Mouse (Mus musculus): ENCODE measurements around the gene Olfr51. TPM values are rescaled to one million over a fixed set of nuclear protein-coding genes. Genes with fewer than 3 reads are reported as not detected.
"Not testable (repeated sequence)": the region's sequence is repeated elsewhere in the genome, so short reads cannot be mapped to it uniquely, and the experiment has no call there.

Gene Olfr51
- polyA plus RNA-seq, 1 experiment from 2014 or later, result not detected

DNA sequence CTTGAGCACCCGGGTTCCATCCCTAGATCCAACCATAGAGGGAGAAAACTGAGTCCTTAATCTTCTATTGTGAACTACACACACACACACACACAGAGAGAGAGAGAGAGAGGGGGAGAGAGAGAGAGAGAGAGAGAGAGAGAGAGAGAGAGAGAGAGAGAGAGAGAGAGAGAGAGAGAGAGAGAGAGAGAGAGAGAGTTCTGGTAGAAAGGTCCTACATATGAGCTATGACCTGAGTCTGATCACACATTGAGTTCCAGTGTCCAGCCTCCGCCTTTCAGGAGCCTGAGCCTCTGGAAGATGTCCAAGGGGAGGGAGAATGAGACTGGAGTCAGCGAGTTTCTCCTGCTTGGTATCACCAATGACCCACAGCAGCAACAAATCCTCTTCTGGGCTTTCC lies 44.4 kb downstream of the Olfr51 start, which contains the start of gene Olfr1375:
Gene Olfr1375 (plus strand): TSS at position 301 of the 400 bp plus-strand sequence.
- not testable (repeated sequence) for H3K27ac ChIP-seq (replicated peaks; ENCODE audit: low read depth, low read length); H3K9me3 ChIP-seq (replicated peaks; ENCODE audit: control insufficient read depth, low read length); H3K36me3 ChIP-seq (replicated peaks; ENCODE audit: control insufficient read depth, insufficient read depth, low read depth, low read length); H3K27me3 ChIP-seq (ENCODE audit: control insufficient read depth, insufficient read depth, low read length); H3K4me2 ChIP-seq (ENCODE audit: low read depth, low read length); DNase-seq (ENCODE audit: low spot score); H3K4me3 ChIP-seq (ENCODE audit: low read depth, low read length); H3K4me1 ChIP-seq (ENCODE audit: control insufficient read depth, insufficient read depth, low read length); ATAC-seq (replicated peaks; ENCODE audit: insufficient number of reproducible peaks, low FRiP score, low TSS enrichment, low read depth); H3K9ac ChIP-seq (replicated peaks; ENCODE audit: low read length)
- 73% methylated on average over 3 of the region's 3 CpGs for WGBS

GRCm38 (mm10) chr11:51051678-51052077 lies 48.3 kb downstream of the Olfr51 start:
- Histone ChIP-seq H3K9me3 (replicated peaks; ENCODE audit: control insufficient read depth, low read length) (no peaks in the 10 kb centered on the region), H3K27ac (replicated peaks; ENCODE audit: low read depth, low read length) (no peak overlapping the region), H3K4me3 (ENCODE audit: low read depth, low read length) (no peak overlapping the region), H3K4me2 (ENCODE audit: low read depth, low read length) (no peak overlapping the region), H3K9ac (replicated peaks; ENCODE audit: low read length) (no peak overlapping the region), H3K4me1 (ENCODE audit: control insufficient read depth, insufficient read depth, low read length) (no peaks in the 10 kb centered on the region), H3K36me3 (replicated peaks; ENCODE audit: control insufficient read depth, insufficient read depth, low read depth, low read length) (no peaks in the 10 kb centered on the region), H3K27me3 (ENCODE audit: control insufficient read depth, insufficient read depth, low read length) (no peaks in the 10 kb centered on the region)
- 74% methylated on average over 2 of the region's 2 CpGs for WGBS
- no peak for ATAC-seq (replicated peaks; ENCODE audit: insufficient number of reproducible peaks, low FRiP score, low TSS enrichment, low read depth)
- no peak for DNase-seq (ENCODE audit: low spot score)

GRCm38 (mm10) chr11:51053230-51053629 lies 49.8 kb downstream of the Olfr51 start:
- no peaks in the 10 kb centered on the region for H3K36me3 ChIP-seq (replicated peaks; ENCODE audit: control insufficient read depth, insufficient read depth, low read depth, low read length)
- no peak overlapping the region for H3K4me2 ChIP-seq (ENCODE audit: low read depth, low read length)
- no peaks in the 10 kb centered on the region for H3K27me3 ChIP-seq (ENCODE audit: control insufficient read depth, insufficient read depth, low read length)
- WGBS, result 50% methylated on average over 3 of the region's 3 CpGs
- no peaks in the 10 kb centered on the region for H3K4me1 ChIP-seq (ENCODE audit: control insufficient read depth, insufficient read depth, low read length)
- no peaks in the 10 kb centered on the region for H3K9me3 ChIP-seq (replicated peaks; ENCODE audit: control insufficient read depth, low read length)
- DNase-seq (ENCODE audit: low spot score), result peak; percentile 9
- no peak for ATAC-seq (replicated peaks; ENCODE audit: insufficient number of reproducible peaks, low FRiP score, low TSS enrichment, low read depth)
- H3K27ac ChIP-seq (replicated peaks; ENCODE audit: low read depth, low read length), result no peak overlapping the region
- no peak overlapping the region for H3K9ac ChIP-seq (replicated peaks; ENCODE audit: low read length)
- H3K4me3 ChIP-seq (ENCODE audit: low read depth, low read length), result no peak overlapping the region

DNA sequence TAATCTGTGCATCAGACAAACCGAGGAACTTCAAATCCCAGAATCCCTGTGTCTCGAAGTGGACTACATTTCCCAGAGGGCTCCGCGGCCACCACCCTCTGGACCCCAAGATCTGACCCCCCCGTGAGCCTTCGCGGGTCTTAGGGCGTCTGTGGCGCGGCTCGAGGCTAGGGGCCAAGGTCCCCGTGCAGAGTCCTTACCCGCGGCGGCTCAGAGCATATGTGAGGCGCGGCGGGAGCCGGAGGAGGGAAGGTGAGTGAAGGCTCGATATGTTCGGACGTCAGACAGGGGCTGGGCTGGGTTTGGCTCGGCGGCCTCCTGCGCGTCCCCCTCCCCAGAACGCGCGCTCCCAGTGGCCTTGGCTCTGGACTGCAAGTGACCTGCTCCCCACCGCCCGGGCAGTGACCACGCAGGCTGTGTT lies 55.8 kb downstream of the Olfr51 start, which contains the start of gene Zfp354a:
Gene Zfp354a (plus strand): TSS at position 107 of the 421 bp plus-strand sequence.
- ATAC-seq (replicated peaks; ENCODE audit: insufficient number of reproducible peaks, low FRiP score, low TSS enrichment, low read depth) (peak; percentile 88), DNase-seq (ENCODE audit: low spot score) (peak; percentile 87)
- H3K4me2 ChIP-seq (ENCODE audit: low read depth, low read length), result peak within 1 kb of the TSS; percentile 78
- WGBS, result 0% methylated on average over 32 of the region's 32 CpGs
- H3K27ac ChIP-seq (replicated peaks; ENCODE audit: low read depth, low read length), result no peak within 1 kb of the TSS
- peak within 1 kb of the TSS; percentile 83 for H3K9ac ChIP-seq (replicated peaks; ENCODE audit: low read length)
- no peaks in the 10 kb centered on the region for H3K4me1 ChIP-seq (ENCODE audit: control insufficient read depth, insufficient read depth, low read length)
- no peaks in the 10 kb centered on the region for H3K27me3 ChIP-seq (ENCODE audit: control insufficient read depth, insufficient read depth, low read length)
- H3K9me3 ChIP-seq (replicated peaks; ENCODE audit: control insufficient read depth, low read length), result no peaks in the 10 kb centered on the region
- H3K4me3 ChIP-seq (ENCODE audit: low read depth, low read length), result peak within 1 kb of the TSS; percentile 83
- no peaks in the 10 kb centered on the region for H3K36me3 ChIP-seq (replicated peaks; ENCODE audit: control insufficient read depth, insufficient read depth, low read depth, low read length)

Other genes with a start within 250 kb of the Olfr51 start
- gene Zfp354c, start 175.9 kb upstream of the Olfr51 start, polyA plus RNA-seq (2014; fragmentation: Nextera tagmentation; extraction: Ambion mirVana), result 51.4 and 56.1 TPM in 2 replicates
- 0.78 and 1.00 TPM in 2 replicates for gene Zfp879, start 162.0 kb upstream of the Olfr51 start, polyA plus RNA-seq (2014; fragmentation: Nextera tagmentation; extraction: Ambion mirVana)
- not detected in 2 replicates for gene Grm6, start 152.9 kb upstream of the Olfr51 start, polyA plus RNA-seq (2014; fragmentation: Nextera tagmentation; extraction: Ambion mirVana)
- 17.6 and 21.6 TPM in 2 replicates for gene Zfp454, start 115.9 kb upstream of the Olfr51 start, polyA plus RNA-seq (2014; fragmentation: Nextera tagmentation; extraction: Ambion mirVana)
- 24.5 and 27.1 TPM in 2 replicates for gene Zfp2, start 87.4 kb upstream of the Olfr51 start, polyA plus RNA-seq (2014; fragmentation: Nextera tagmentation; extraction: Ambion mirVana)
- 1.7 and 2.1 TPM in 2 replicates for gene Zfp354b, start 72.0 kb upstream of the Olfr51 start, polyA plus RNA-seq (2014; fragmentation: Nextera tagmentation; extraction: Ambion mirVana)
- not detected in 2 replicates for gene 4933414I15Rik, start 59.8 kb upstream of the Olfr51 start, polyA plus RNA-seq (2014; fragmentation: Nextera tagmentation; extraction: Ambion mirVana)
- 0.25 and 0.79 TPM in 2 replicates for gene Prop1, start 49.8 kb upstream of the Olfr51 start, polyA plus RNA-seq (2014; fragmentation: Nextera tagmentation; extraction: Ambion mirVana)
- not detected in 2 replicates for gene Olfr1378, start 37.1 kb upstream of the Olfr51 start, polyA plus RNA-seq (2014; fragmentation: Nextera tagmentation; extraction: Ambion mirVana)
- not detected in 2 replicates for gene Olfr1377, start 21.6 kb upstream of the Olfr51 start, polyA plus RNA-seq (2014; fragmentation: Nextera tagmentation; extraction: Ambion mirVana)
- 0.15 TPM in 1 of 2 replicates, not detected in the other for gene Olfr54, start 10.6 kb downstream of the Olfr51 start, polyA plus RNA-seq (2014; fragmentation: Nextera tagmentation; extraction: Ambion mirVana)
- gene Olfr1375, start 44.5 kb downstream of the Olfr51 start, polyA plus RNA-seq (2014; fragmentation: Nextera tagmentation; extraction: Ambion mirVana), result not detected in 2 replicates
- 8.6 and 11.4 TPM in 2 replicates for gene Zfp354a, start 55.7 kb downstream of the Olfr51 start, polyA plus RNA-seq (2014; fragmentation: Nextera tagmentation; extraction: Ambion mirVana)
- gene Gm12569, start 216.9 kb downstream of the Olfr51 start, polyA plus RNA-seq (2014; fragmentation: Nextera tagmentation; extraction: Ambion mirVana), result not detected in 2 replicates

All from embryonic facial prominence, embryonic 11.5 days (tissue).